9 mouse cellular contexts compared by ENCODE assay signal in genomic region chrX:99136431-99136966, GRCm38 (mm10). TPM values are rescaled to one million over a fixed set of nuclear protein-coding genes. Genes with fewer than 3 reads are reported as not detected.
DNase-seq lines count a peak whose midpoint lies in the region; ATAC-seq lines count a peak whose summit lies in the region.
"Had no signal": no experiment of that assay in that cellular context is flagged by ENCODE, and none has a peak within 500 bp of the region (broad histone marks: within the 10 kb centered on the region; RNA-seq: fewer than 3 reads in every experiment).

No protein-coding gene starts in this region.

- H3K27me3 ChIP-seq in heart, embryonic 12.5 days (replicated peaks), result peaks cover 27% of the 10 kb centered on the region
- peaks cover 3% of the 10 kb centered on the region; the same call in 1 of the 2 replicates for H3K27me3 ChIP-seq in midbrain, embryonic 11.5 days (ENCODE audit: control insufficient read depth, insufficient read depth, low read length)
- H3K27me3 ChIP-seq: Patski had no signal

- no peaks in the 10 kb centered on the region; the same call in 1 of the 2 replicates for H3K9me3 ChIP-seq in heart, embryonic 12.5 days (replicated peaks)
- no peaks in the 10 kb centered on the region for H3K9me3 ChIP-seq in midbrain, embryonic 11.5 days (ENCODE audit: control insufficient read depth, low read length)

- 16% methylated on average over 53 of the region's 53 CpGs for WGBS in heart, embryonic 12.5 days
- 18% methylated on average over 52 of the region's 53 CpGs for WGBS in midbrain, embryonic 11.5 days

- peaks cover 31% of the 10 kb centered on the region for H3K4me1 ChIP-seq in heart, embryonic 12.5 days (replicated peaks)
- peaks cover 20% of the 10 kb centered on the region for H3K4me1 ChIP-seq in midbrain, embryonic 11.5 days (ENCODE audit: control insufficient read depth, insufficient read depth, low read length)

- no peaks in the 10 kb centered on the region for H3K36me3 ChIP-seq in heart, embryonic 12.5 days
- no peaks in the 10 kb centered on the region for H3K36me3 ChIP-seq in midbrain, embryonic 11.5 days (ENCODE audit: control insufficient read depth, insufficient read depth, low read length)

- peak overlapping the region; percentile 70 for H3K27ac ChIP-seq in heart, embryonic 12.5 days (ENCODE audit: poor library complexity, severe bottlenecking)
- peak overlapping the region; percentile 54 for H3K27ac ChIP-seq in midbrain, embryonic 11.5 days (ENCODE audit: low read depth, low read length)

- peak overlapping the region; percentile 73 for H3K4me2 ChIP-seq in heart, embryonic 12.5 days
- peak overlapping the region; percentile 75 for H3K4me2 ChIP-seq in midbrain, embryonic 11.5 days

- peak overlapping the region; percentile 79 for H3K9ac ChIP-seq in heart, embryonic 12.5 days
- peak overlapping the region; percentile 86 for H3K9ac ChIP-seq in midbrain, embryonic 11.5 days (ENCODE audit: low read length)

- DNase-seq in embryo, embryonic 10 days (ENCODE audit: low spot score), result peak; percentile 48
- DNase-seq in embryo, embryonic 10.5 days (ENCODE audit: low spot score), result no peak
- peak; percentile 22 for DNase-seq in CD4-positive helper T cell, adult 2 months (ENCODE audit: low read depth, low spot score)
- DNase-seq in cerebellum, postnatal 10 days, result peak; percentile 56 to 59
- DNase-seq in kidney, postnatal 10 days, result peak; percentile 61
- DNase-seq in midbrain, embryonic 11.5 days (ENCODE audit: low spot score, missing footprints), result no peak
- DNase-seq in yolk sac, embryonic 10.5 days (ENCODE audit: low spot score), result peak; percentile 33

- H3K4me3 ChIP-seq in heart, embryonic 12.5 days, result peak overlapping the region; percentile 67
- H3K4me3 ChIP-seq in midbrain, embryonic 11.5 days (ENCODE audit: low read depth, low read length), result peak overlapping the region; percentile 73

- ATAC-seq in heart, embryonic 12.5 days (ENCODE audit: insufficient number of reproducible peaks, low FRiP score), result peak; percentile 10; the same call in 1 of the 2 replicates
- peak; percentile 2; the same call in 1 of the 2 replicates for ATAC-seq in midbrain, embryonic 11.5 days (ENCODE audit: low FRiP score)

RNA-seq across cellular contexts. Expression of gene Efnb1, which starts 0.6 kb away (rescaled TPM):
- 25.3 and 29.0 TPM in 2 replicates for polyA plus RNA-seq in heart, embryonic 12.5 days (2016; fragmentation: Nextera tagmentation; extraction: Ambion mirVana)
- polyA plus RNA-seq in midbrain, embryonic 11.5 days (2014; fragmentation: Nextera tagmentation; extraction: Ambion mirVana), result 34.7 and 38.3 TPM in 2 replicates

Comparison
In these comparisons a context has a peak if more than half of its experiments do, and no peak if none do; other contexts are left out.
1. DNase-seq: peak in embryo, embryonic 10 days (single experiment), CD4-positive helper T cell, adult 2 months (single experiment), cerebellum, postnatal 10 days (2 of 2), kidney, postnatal 10 days (single experiment) and yolk sac, embryonic 10.5 days (single experiment); none in embryo, embryonic 10.5 days (single experiment) and midbrain, embryonic 11.5 days (single experiment).